Mouse (Mus musculus) midbrain, embryonic 13.5 days (tissue): ENCODE measurements around the gene Lima1. TPM values are rescaled to one million over a fixed set of nuclear protein-coding genes. Genes with fewer than 3 reads are reported as not detected.

ENCODE experiments used
- ATAC-seq: fragments of 200-750 bp; cut with Nextera tagmentation; 2 replicates; pipeline ENCODE4 v1.8.0; 2017; ENCODE audit warnings: mild to moderate bottlenecking, moderate TSS enrichment, moderate library complexity
- H3K27ac ChIP-seq: fragments of 300-500 bp; sonication (generic); 2 replicates; pipeline ENCODE4 v1.5.1; 2015; ENCODE audit warnings: inconsistent platforms, mild to moderate bottlenecking, moderate library complexity
- H3K27me3 ChIP-seq: fragments of 300-500 bp; sonication (generic); 2 replicates; pipeline ENCODE4 v1.6.1; 2015; ENCODE audit warnings: mild to moderate bottlenecking, inconsistent platforms
- H3K36me3 ChIP-seq: fragments of 300-500 bp; sonication (generic); 2 replicates; pipeline ENCODE4 v1.6.1; 2015; ENCODE audit warnings: mild to moderate bottlenecking, inconsistent platforms
- H3K4me1 ChIP-seq: fragments of 300-500 bp; sonication (generic); replicated peaks from 2 replicates; pipeline ENCODE4 v1.6.1; 2015; ENCODE audit warnings: inconsistent platforms
- H3K4me2 ChIP-seq: fragments of 300-500 bp; sonication (generic); replicated peaks from 2 replicates; pipeline ENCODE4 v1.6.1; 2015; ENCODE audit warnings: moderate library complexity, mild to moderate bottlenecking, inconsistent platforms
- H3K4me3 ChIP-seq: fragments of 300-500 bp; sonication (generic); replicated peaks from 2 replicates; pipeline ENCODE4 v1.5.1; 2015; ENCODE audit warnings: mild to moderate bottlenecking, inconsistent platforms
- H3K9ac ChIP-seq: fragments of 300-500 bp; sonication (generic); replicated peaks from 2 replicates; pipeline ENCODE4 v1.6.1; 2015; ENCODE audit warnings: mild to moderate bottlenecking, inconsistent platforms
- H3K9me3 ChIP-seq: fragments of 300-500 bp; sonication (generic); 2 replicates; pipeline ENCODE4 v1.6.1; 2016; ENCODE audit warnings: mild to moderate bottlenecking, inconsistent platforms
- WGBS: fragments of 180-500 bp; shearing (Covaris S2); methylation state at CpG from one replicate; pipeline ENCODE4 v1.1.7; 2015; 5-methylcytosine and 5-hydroxymethylcytosine counted together
- polyA plus RNA-seq: library from polyadenylated mRNA; unstranded; fragments of >200 nt; fragmentation: Nextera tagmentation; extraction: Ambion mirVana; gene quantifications from 2 replicates; pipeline ENCODE4 v1.2.1, GENCODE M21; 2015

Gene Lima1
- polyA plus RNA-seq, 1 experiment from 2014 or later = 17.2 TPM

DNA sequence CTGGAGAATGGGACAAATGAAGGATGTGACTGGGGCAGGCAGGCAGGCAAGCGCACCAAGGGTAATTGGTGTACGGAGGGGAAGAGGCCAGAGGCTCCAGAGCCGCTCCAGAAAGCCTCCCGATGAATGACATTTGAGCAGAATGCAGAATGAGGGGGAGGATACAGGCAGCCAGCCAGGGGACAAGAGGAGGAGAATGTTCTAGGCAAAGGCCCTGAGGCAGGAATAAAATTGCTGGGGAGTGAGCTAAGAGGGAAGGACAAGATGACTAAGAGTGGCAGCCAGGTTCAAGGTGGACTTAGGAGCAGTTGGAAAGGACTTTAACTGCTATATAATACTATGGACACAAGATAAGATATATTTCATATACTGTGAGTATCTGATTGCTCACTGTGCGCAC is 9.3 kb downstream of the Lima1 start:
- Histone ChIP-seq H3K9ac (no peak overlapping the region), H3K27ac (no peak overlapping the region), H3K4me3 (no peak overlapping the region), H3K36me3 (no peaks in the 10 kb centered on the region), H3K9me3 (no peaks in the 10 kb centered on the region), H3K27me3 (no peaks in the 10 kb centered on the region), H3K4me2 (no peak overlapping the region), H3K4me1 (peaks cover 3% of the 10 kb centered on the region; the same call in 1 of the 2 replicates)
- WGBS = 68% methylated on average over 5 of the region's 5 CpGs
- no peak for ATAC-seq

DNA sequence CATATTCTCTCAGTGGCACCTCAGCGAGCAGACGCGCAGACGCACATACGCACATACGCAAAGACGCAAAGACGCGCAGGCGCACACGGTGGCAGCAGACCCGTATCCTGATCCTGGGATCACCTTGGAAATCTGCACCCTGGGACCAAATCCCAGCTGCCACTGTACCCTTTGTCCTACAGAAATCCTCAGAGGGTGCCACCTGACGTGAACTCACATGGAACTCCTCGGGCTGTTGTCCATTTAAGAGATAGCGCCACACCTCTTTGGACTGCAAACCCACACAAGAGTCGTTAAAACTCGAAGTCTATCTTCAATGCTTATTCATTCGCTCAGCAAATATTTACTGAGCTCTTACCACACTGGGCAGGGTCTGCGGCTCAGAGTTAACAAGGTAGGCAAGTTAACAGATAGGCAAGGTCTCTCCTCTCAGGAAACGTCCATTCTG is 9.7 kb downstream of the Lima1 start:
- H3K27me3 ChIP-seq = no peaks in the 10 kb centered on the region
- H3K36me3 ChIP-seq = no peaks in the 10 kb centered on the region
- 90% methylated on average over 20 of the region's 20 CpGs for WGBS
- H3K9me3 ChIP-seq = no peaks in the 10 kb centered on the region
- ATAC-seq = no peak
- H3K4me3 ChIP-seq = no peak overlapping the region
- no peak overlapping the region for H3K27ac ChIP-seq
- H3K9ac ChIP-seq = no peak overlapping the region
- no peak overlapping the region for H3K4me2 ChIP-seq
- H3K4me1 ChIP-seq = peaks cover 3% of the 10 kb centered on the region; the same call in 1 of the 2 replicates

DNA sequence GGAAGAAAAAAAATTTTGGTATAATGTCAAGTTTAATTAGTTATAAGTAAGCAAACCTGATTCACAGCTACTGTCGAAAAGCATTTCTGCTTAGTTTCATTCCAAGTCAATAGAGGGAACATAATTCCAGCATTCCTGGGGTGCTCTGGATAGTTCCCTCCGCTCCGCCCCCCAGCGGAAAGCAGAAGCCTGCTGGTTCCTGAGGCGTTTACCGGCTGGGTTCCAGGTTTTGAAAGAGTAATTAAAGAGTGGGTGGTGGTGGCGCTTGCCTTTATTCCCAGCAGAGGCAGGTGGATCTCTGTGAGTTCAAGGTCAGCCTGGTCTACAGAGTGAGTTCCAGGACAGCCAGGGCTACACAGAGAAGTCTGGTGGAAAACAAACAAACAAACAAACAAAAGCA is 10.2 kb downstream of the Lima1 start:
- H3K4me1 ChIP-seq = peaks cover 4% of the 10 kb centered on the region
- no peak for ATAC-seq
- H3K4me2 ChIP-seq = no peak overlapping the region
- no peaks in the 10 kb centered on the region for H3K36me3 ChIP-seq
- 87% methylated on average over 7 of the region's 7 CpGs for WGBS
- H3K9ac ChIP-seq = no peak overlapping the region
- no peaks in the 10 kb centered on the region for H3K27me3 ChIP-seq
- H3K4me3 ChIP-seq = no peak overlapping the region
- H3K27ac ChIP-seq = no peak overlapping the region
- H3K9me3 ChIP-seq = no peaks in the 10 kb centered on the region

DNA sequence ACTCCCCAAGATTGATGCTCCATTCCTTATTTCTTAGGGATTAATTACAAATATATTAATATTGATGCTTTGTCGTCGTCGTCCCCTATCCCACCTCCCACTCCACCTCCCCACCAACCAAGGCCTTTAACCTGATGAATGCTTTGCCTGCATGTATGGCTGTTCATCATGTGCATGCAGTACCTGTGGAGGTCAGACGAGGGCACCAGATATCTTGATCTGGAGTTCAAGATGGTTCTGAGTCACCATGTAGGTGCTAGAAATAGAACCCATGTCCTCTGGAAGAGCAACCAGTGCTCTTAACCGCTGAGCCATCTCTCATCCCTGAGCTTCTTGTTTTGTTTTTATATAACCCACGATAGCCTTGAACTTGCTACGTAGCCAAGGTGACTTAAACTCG is 11.5 kb downstream of the Lima1 start:
- H3K4me3 ChIP-seq = no peak overlapping the region
- no peaks in the 10 kb centered on the region for H3K36me3 ChIP-seq
- no peak overlapping the region for H3K4me2 ChIP-seq
- H3K9ac ChIP-seq = no peak overlapping the region
- H3K9me3 ChIP-seq = no peaks in the 10 kb centered on the region
- H3K4me1 ChIP-seq = peaks cover 11% of the 10 kb centered on the region
- no peak overlapping the region for H3K27ac ChIP-seq
- H3K27me3 ChIP-seq = no peaks in the 10 kb centered on the region
- no peak for ATAC-seq
- 94% methylated on average over 8 of the region's 8 CpGs for whole genome bisulfite sequencing

DNA sequence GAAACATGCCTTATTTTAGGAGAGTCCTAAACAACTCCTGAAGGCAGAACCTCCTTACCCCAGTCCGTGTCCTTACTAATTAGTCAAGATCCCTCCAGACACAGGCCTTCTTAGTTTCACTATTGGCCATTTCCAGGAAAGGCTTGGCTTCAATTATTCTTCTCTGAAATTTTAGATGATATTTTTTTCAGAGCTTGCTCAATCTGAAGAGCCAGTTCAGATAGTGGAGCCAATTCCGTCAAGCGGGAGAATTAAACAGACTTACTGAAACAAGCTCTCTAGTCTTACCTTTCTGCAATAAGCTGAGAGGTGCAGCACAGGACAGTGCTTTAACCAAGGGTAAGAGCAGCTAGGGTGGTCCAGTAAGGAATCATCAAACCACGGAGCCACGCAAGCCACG is 11.9 kb downstream of the Lima1 start:
- Histone ChIP-seq H3K4me3 (no peak overlapping the region), H3K27ac (no peak overlapping the region), H3K4me1 (peaks cover 11% of the 10 kb centered on the region), H3K4me2 (no peak overlapping the region), H3K9ac (no peak overlapping the region), H3K9me3 (no peaks in the 10 kb centered on the region), H3K36me3 (no peaks in the 10 kb centered on the region), H3K27me3 (no peaks in the 10 kb centered on the region)
- ATAC-seq = no peak
- WGBS = over 99% methylated on average over 6 of the region's 6 CpGs

DNA sequence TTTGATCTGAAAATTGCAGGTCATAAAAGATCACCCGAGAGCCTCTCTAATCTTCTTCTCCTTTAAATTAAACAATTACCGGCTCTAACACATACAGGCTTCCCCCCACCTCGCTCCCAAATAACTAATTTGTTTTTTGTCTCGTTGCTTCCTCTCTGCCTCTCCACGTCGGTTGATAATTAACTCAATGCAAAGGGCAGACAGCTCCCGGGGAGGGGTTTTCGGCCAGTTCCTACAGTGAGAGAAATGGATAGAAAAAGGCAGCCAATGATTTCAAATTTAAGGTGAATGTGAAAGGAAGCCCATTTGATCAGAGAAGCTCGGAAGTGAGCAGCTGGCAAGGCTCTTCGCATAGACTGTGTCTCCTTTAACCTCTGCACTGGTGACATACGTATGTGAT is 12.8 kb downstream of the Lima1 start:
- H3K27me3 ChIP-seq = no peaks in the 10 kb centered on the region
- H3K9me3 ChIP-seq = no peaks in the 10 kb centered on the region
- H3K4me3 ChIP-seq = no peak overlapping the region
- no peaks in the 10 kb centered on the region for H3K36me3 ChIP-seq
- H3K4me2 ChIP-seq = no peak overlapping the region
- no peak overlapping the region for H3K9ac ChIP-seq
- ATAC-seq = no peak
- H3K4me1 ChIP-seq = peaks cover 11% of the 10 kb centered on the region
- 64% methylated on average over 11 of the region's 11 CpGs for WGBS
- no peak overlapping the region for H3K27ac ChIP-seq

DNA sequence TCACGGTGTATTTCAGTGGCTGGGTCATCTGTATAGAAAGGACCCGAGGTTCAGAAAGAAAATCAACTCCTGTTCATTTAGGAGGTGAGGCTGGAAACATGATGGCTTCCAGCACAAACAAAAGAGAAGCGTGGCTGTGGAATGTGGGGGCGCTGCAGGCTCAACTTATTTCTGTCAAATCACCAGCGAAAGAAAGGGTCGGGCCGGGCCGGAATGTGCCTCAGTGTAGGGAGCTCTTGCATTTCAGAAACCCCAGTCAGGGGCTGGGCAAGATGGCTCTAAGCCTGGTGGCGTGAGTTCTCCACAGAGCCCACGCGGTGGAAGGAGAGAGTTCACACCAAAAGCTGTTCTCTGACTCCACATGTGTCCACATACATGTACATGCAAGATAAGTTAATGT is 13.3 kb downstream of the Lima1 start:
- H3K27me3 ChIP-seq = no peaks in the 10 kb centered on the region
- H3K9me3 ChIP-seq = no peaks in the 10 kb centered on the region
- no peak overlapping the region for H3K4me3 ChIP-seq
- no peak for ATAC-seq
- no peaks in the 10 kb centered on the region for H3K36me3 ChIP-seq
- no peak overlapping the region for H3K4me2 ChIP-seq
- peaks cover 11% of the 10 kb centered on the region for H3K4me1 ChIP-seq
- 54% methylated on average over 11 of the region's 11 CpGs for WGBS
- no peak overlapping the region for H3K9ac ChIP-seq
- no peak overlapping the region for H3K27ac ChIP-seq

DNA sequence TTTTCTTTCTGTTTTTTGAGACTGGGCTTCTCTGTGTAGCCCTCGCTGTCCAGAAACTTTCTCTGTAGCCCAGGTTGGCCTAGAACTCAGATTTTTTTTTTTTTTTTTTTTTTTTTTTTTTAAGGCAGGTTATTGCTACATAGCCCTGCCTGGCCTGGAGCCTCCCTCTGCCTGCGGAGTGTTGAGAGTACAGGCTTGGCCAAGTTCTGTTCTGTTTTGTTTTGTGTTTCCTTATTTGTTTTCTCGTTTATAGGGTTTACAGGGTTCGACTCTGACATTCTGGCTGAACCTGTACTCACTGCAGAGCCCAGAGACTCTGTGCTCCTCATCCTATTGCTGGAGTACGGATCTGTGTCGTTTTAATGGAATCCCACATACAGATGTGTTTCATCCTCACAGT is 13.7 kb downstream of the Lima1 start:
- Histone ChIP-seq H3K27ac (no peak overlapping the region), H3K4me2 (no peak overlapping the region), H3K9me3 (no peaks in the 10 kb centered on the region), H3K36me3 (no peaks in the 10 kb centered on the region), H3K4me3 (no peak overlapping the region), H3K9ac (no peak overlapping the region), H3K27me3 (no peaks in the 10 kb centered on the region), H3K4me1 (peaks cover 11% of the 10 kb centered on the region)
- WGBS = 93% methylated on average over 6 of the region's 6 CpGs
- no peak for ATAC-seq

DNA sequence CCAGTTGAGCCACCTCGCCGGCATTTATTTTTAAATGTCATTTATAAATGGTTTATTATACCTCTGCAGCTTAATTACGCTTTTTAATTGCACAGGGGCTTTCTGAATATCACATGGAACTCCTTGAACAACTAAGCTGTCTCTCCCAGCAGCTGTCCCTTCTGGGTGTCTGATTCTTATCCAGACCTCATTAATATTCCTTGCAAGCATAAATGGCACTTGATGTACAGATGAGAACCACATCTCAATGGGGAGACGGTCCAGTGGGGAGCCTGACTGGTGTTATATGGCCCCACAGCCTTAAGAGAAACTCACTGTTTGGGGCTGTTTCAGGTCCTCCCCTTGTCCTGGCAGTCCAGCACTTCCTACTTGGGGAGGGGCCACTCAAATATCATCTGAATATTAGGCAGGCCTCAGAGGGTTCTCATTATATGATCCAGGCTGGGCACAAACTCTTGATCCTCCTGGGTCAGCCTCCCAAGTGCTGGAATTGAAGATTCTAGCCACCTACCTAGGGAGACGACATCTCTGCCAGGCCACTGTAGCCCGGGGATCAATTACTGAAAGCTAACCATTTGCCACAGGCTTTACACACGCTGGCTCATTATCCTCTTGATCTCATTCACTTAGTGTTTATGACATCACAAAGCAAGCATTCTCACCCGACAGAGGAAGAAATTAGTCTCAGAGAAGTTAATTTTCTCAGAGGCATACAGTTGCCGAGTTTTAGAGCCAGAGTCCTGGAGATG is 15.4 kb downstream of the Lima1 start:
- no peaks in the 10 kb centered on the region for H3K36me3 ChIP-seq
- H3K27me3 ChIP-seq = no peaks in the 10 kb centered on the region
- H3K4me1 ChIP-seq = peaks cover 11% of the 10 kb centered on the region
- H3K9me3 ChIP-seq = no peaks in the 10 kb centered on the region
- peak; percentile 43; the same call in 1 of the 2 replicates for ATAC-seq
- H3K27ac ChIP-seq = peak overlapping the region; percentile 61
- no peak overlapping the region for H3K9ac ChIP-seq
- no peak overlapping the region for H3K4me3 ChIP-seq
- H3K4me2 ChIP-seq = no peak overlapping the region
- 38% methylated on average over 9 of the region's 9 CpGs for WGBS

DNA sequence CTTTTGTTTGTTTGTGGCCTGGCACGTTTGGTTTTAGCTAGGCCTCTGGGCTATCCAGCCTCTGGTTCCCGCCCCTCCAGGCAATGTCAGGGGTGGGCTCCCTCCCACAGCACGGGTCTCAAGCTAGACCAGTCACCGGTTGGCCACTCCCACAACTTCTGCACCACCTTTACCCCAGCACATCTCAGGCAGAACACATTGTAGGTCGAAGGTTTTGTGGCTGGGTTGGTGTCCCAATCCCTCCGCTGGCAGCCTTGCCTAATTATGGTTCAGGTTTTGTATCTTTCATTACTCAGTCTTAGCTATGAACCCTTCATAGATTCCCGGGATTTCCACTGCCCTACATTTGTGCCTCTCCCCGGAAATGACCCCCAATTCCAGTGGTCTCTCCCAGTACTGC is 17.8 kb downstream of the Lima1 start:
- Histone ChIP-seq H3K4me1 (peaks cover 11% of the 10 kb centered on the region), H3K36me3 (no peaks in the 10 kb centered on the region), H3K27me3 (no peaks in the 10 kb centered on the region), H3K4me2 (no peak overlapping the region), H3K9me3 (no peaks in the 10 kb centered on the region), H3K27ac (no peak overlapping the region), H3K9ac (no peak overlapping the region), H3K4me3 (no peak overlapping the region)
- WGBS = 73% methylated on average over 8 of the region's 8 CpGs
- ATAC-seq = no peak

DNA sequence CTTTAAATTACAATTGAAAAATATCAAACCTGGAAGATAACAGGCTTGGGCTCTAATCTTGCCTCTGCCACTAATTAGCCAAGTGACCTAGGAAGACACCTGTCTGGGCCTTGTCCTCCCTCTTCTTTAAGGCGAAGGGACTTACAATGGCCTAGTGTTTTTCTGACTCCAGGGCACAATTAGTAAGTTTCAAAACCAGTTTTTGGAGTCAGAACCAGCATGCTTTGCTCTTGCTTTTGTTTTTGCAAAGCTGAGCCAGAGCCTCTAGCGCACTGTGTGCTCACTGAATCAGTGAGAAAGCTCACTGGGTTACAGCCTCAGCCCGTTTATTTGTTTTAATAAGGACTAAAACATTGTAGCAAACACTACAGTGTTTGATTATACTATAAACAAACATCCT is 20.1 kb downstream of the Lima1 start:
- 68% methylated on average over 3 of the region's 3 CpGs for whole genome bisulfite sequencing
- Histone ChIP-seq H3K9me3 (no peaks in the 10 kb centered on the region), H3K27ac (no peak overlapping the region), H3K27me3 (no peaks in the 10 kb centered on the region), H3K36me3 (no peaks in the 10 kb centered on the region), H3K9ac (no peak overlapping the region), H3K4me1 (peaks cover 8% of the 10 kb centered on the region), H3K4me3 (no peak overlapping the region), H3K4me2 (no peak overlapping the region)
- ATAC-seq = no peak

DNA sequence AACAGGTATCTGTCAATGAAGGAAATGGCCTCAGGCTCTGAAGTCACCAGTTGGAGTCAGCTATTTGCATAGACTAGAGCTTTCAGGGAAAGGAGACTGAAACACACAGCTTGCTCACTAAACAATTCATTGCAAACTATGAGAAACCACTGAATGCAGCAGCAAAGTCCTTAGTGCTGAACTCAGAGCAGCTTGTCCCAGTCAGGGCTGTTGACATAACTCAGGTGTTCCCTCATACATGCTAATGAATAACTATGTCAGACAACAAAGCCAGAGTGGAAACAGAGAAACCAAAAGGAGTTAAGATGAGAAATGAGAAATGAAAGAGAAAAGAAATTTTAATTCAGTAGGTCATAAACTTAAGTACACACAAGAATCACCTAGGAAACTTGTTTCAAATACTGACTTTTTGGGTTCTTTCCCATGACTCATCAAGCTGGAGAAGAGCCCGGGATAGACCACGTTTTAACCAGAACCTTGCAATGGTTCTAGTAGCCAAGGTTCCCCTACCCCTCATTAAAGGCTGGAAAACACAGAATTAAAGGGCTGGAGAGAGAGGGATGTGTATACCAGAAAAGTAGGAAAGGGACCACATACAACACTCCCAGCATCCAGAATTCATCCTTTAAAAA is 22.5 kb downstream of the Lima1 start:
- 92% methylated on average over 2 of the region's 2 CpGs for WGBS
- H3K27ac ChIP-seq = no peak overlapping the region
- H3K4me3 ChIP-seq = no peak overlapping the region
- H3K27me3 ChIP-seq = no peaks in the 10 kb centered on the region
- no peak overlapping the region for H3K9ac ChIP-seq
- no peaks in the 10 kb centered on the region for H3K9me3 ChIP-seq
- no peaks in the 10 kb centered on the region for H3K36me3 ChIP-seq
- H3K4me2 ChIP-seq = no peak overlapping the region
- no peak for ATAC-seq
- H3K4me1 ChIP-seq = no peaks in the 10 kb centered on the region
